Mouse (Mus musculus): ENCODE results near the gene Zdhhc19.

DNA sequence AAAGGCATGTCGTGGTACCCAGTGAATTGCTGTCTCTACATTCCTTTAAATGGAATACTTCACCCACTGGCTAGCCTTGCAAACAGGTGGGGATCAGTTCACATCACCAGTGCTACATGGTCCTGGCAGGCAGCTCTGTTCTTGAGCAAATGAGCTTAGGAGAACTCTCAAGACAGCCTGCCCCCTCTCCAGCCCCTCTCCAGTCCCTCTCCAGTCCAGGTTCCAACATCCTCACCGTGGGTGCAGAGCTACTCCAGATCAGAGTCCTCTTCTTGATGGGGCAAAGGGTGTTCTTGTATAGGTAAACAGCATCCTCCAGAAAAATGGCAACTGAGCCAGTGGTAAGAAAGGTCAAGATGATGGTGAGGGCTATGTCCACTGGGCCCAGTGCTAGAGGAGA lies 16.6 kb upstream of the Zdhhc19 start:
- no peak for TF ChIP-seq POLR2A (IDR thresholded peaks at IDR 0.05; ENCODE audit: borderline replicate concordance, extremely low read depth, insufficient read depth, insufficient read length, poor library complexity, severe bottlenecking)
- no peak for TF ChIP-seq CTCF (IDR thresholded peaks at IDR 0.05; ENCODE audit: borderline replicate concordance, extremely low read depth, insufficient read depth, insufficient read length)

All from brain, embryonic 14.5 days (tissue).